ENCODE assay signal across 9 mouse cellular contexts in genomic region chr4:135397991-135398390, GRCm38 (mm10). TPM values are rescaled to one million over a fixed set of nuclear protein-coding genes. Genes with fewer than 3 reads are reported as not detected.
DNase-seq lines count a peak whose midpoint lies in the region; ATAC-seq lines count a peak whose summit lies in the region.
"Had no signal": no experiment of that assay in that cellular context is flagged by ENCODE, and none has a peak within 500 bp of the region (broad histone marks: within the 10 kb centered on the region; RNA-seq: fewer than 3 reads in every experiment).

Ncmap (minus strand) TSS chr4:135398227.

- ATAC-seq in kidney, embryonic 15.5 days (replicated peaks; ENCODE audit: low FRiP score) = 0 out of 2 replicates have a peak, but pooled peaks have one; percentile 25
- ATAC-seq in embryonic facial prominence, embryonic 13.5 days (ENCODE audit: insufficient number of reproducible peaks, insufficient read depth, low FRiP score, low TSS enrichment, low read depth) = no peak
- ATAC-seq in midbrain, embryonic 16.5 days = no peak

- H3K4me2 ChIP-seq in kidney, embryonic 15.5 days = peak within 1 kb of the TSS; percentile 80
- H3K4me2 ChIP-seq in embryonic facial prominence, embryonic 13.5 days = peak within 1 kb of the TSS; percentile 85
- peak within 1 kb of the TSS; percentile 56 for H3K4me2 ChIP-seq in midbrain, embryonic 16.5 days (ENCODE audit: low read length)

- no peaks in the 10 kb centered on the region for H3K9me3 ChIP-seq in kidney, embryonic 15.5 days (replicated peaks)
- no peaks in the 10 kb centered on the region for H3K9me3 ChIP-seq in embryonic facial prominence, embryonic 13.5 days
- H3K9me3 ChIP-seq in midbrain, embryonic 16.5 days (replicated peaks; ENCODE audit: control insufficient read depth, low read length, poor library complexity, severe bottlenecking) = no peaks in the 10 kb centered on the region

- 0% methylated on average over 29 of the region's 29 CpGs for WGBS in kidney, embryonic 15.5 days
- WGBS in embryonic facial prominence, embryonic 13.5 days = under 1% methylated on average over 29 of the region's 29 CpGs
- under 1% methylated on average over 28 of the region's 29 CpGs for WGBS in midbrain, embryonic 16.5 days

- peak within 1 kb of the TSS; percentile 45 for H3K4me3 ChIP-seq in kidney, embryonic 15.5 days (replicated peaks)
- H3K4me3 ChIP-seq in embryonic facial prominence, embryonic 13.5 days = peak within 1 kb of the TSS; percentile 48
- peak within 1 kb of the TSS; percentile 32 for H3K4me3 ChIP-seq in midbrain, embryonic 16.5 days (ENCODE audit: low read depth, low read length)

- H3K27me3 ChIP-seq in kidney, embryonic 15.5 days = peaks cover 37% of the 10 kb centered on the region
- H3K27me3 ChIP-seq in embryonic facial prominence, embryonic 13.5 days = peaks cover 40% of the 10 kb centered on the region
- H3K27me3 ChIP-seq in midbrain, embryonic 16.5 days (ENCODE audit: control insufficient read depth, insufficient read depth, low read depth, low read length) = peaks cover 30% of the 10 kb centered on the region

- H3K27ac ChIP-seq in kidney, embryonic 15.5 days = no peak within 1 kb of the TSS
- H3K27ac ChIP-seq in embryonic facial prominence, embryonic 13.5 days = no peak within 1 kb of the TSS
- no peak within 1 kb of the TSS for H3K27ac ChIP-seq in midbrain, embryonic 16.5 days (ENCODE audit: low read length)

- intact Hi-C loops in gastrocnemius, postnatal 36 days (cut with DNase I) = no loop called here

- DNase-seq in kidney, adult 8-10 months = no peak
- peak; percentile 44 for DNase-seq in induced T-regulatory cell, adult 2 months (ENCODE audit: low read depth)
- DNase-seq in layer of hippocampus, adult 8-10 months (ENCODE audit: low spot score in 2 of 2) = no peak
- no peak for DNase-seq in gastrocnemius, postnatal 36 days
- no peak for DNase-seq in right cerebral cortex, postnatal 14 days
- DNase-seq: left cerebral cortex, postnatal 4 days had no signal

- no peaks in the 10 kb centered on the region for H3K36me3 ChIP-seq in kidney, embryonic 15.5 days
- H3K36me3 ChIP-seq in embryonic facial prominence, embryonic 13.5 days = no peaks in the 10 kb centered on the region
- H3K36me3 ChIP-seq in midbrain, embryonic 16.5 days (ENCODE audit: control insufficient read depth, insufficient read depth, low read length) = no peaks in the 10 kb centered on the region

- H3K9ac ChIP-seq in kidney, embryonic 15.5 days = peak within 1 kb of the TSS; percentile 0; the same call in 1 of the 2 replicates
- peak within 1 kb of the TSS; percentile 69 for H3K9ac ChIP-seq in embryonic facial prominence, embryonic 13.5 days
- H3K9ac ChIP-seq in midbrain, embryonic 16.5 days (ENCODE audit: low read depth, low read length) = peak within 1 kb of the TSS; percentile 49

- peaks cover 11% of the 10 kb centered on the region; the same call in 1 of the 2 replicates for H3K4me1 ChIP-seq in kidney, embryonic 15.5 days
- H3K4me1 ChIP-seq in embryonic facial prominence, embryonic 13.5 days = peaks cover 15% of the 10 kb centered on the region
- H3K4me1 ChIP-seq in midbrain, embryonic 16.5 days (ENCODE audit: control insufficient read depth, insufficient read depth, low read length) = peaks cover 2% of the 10 kb centered on the region; the same call in 1 of the 2 replicates

RNA-seq across cellular contexts. Expression of gene Ncmap, which starts in this region (rescaled TPM):
- polyA plus RNA-seq in kidney, embryonic 15.5 days (2015; fragmentation: Nextera tagmentation; extraction: Ambion mirVana) = 3.1 and 3.5 TPM in 2 replicates
- polyA plus RNA-seq in embryonic facial prominence, embryonic 13.5 days (2015; fragmentation: Nextera tagmentation; extraction: Ambion mirVana) = 6.0 and 7.0 TPM in 2 replicates
- 0.71 and 0.83 TPM in 2 replicates for polyA plus RNA-seq in midbrain, embryonic 16.5 days (2015; fragmentation: Nextera tagmentation; extraction: Ambion mirVana)
- 1 to 10 TPM in 1 of 4 experiments, under 1 TPM in 2, not detected in 1; 0.58 to 1.2 (median 0.96) TPM for total RNA-seq in layer of hippocampus, adult 8-10 months (2022)
- 1 to 10 TPM; 2.2 to 4.9 TPM for total RNA-seq in gastrocnemius, postnatal 36 days (2021)

Comparison
In these comparisons a context has a peak if more than half of its experiments do, and no peak if none do; other contexts are left out.
1. H3K9ac ChIP-seq: peak in every context shown above with its lines; median percentile 69 in embryonic facial prominence, embryonic 13.5 days; 49 in midbrain, embryonic 16.5 days; 0 in kidney, embryonic 15.5 days.